Mouse (Mus musculus): ENCODE data around the gene Kcnh1.
A peak's percentile ranks its signal among the peaks of the same experiment; 100 is the strongest.

Gene Kcnh1

GRCm38 (mm10) chr1:192405136-192405535 is 214.6 kb downstream of the Kcnh1 start:
- DNase-seq (ENCODE audit: low spot score): no peak

DNA sequence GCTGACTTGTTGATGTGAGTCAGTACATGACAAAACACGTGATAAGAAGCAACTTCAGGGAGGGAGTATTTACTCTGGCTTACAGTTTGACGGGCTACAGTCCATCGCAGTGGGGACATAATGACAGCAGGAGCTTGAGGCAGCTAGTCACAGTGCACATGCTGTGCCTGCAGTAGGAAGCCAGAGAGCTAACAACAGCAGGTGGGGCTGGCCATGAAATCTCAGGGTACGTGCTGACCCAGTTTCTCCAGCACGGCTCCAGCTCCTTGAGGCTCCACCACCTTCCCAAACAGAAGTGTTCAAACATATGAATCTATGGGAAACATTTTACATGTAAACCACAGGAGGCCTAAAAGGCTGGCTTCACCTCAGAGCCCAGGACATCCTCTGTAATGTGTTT is 216.0 kb downstream of the Kcnh1 start:
- no peak for DNase-seq (ENCODE audit: low spot score)

GRCm38 (mm10) chr1:192415813-192416212 is 225.2 kb downstream of the Kcnh1 start:
- no peak for DNase-seq (ENCODE audit: low spot score)

DNA sequence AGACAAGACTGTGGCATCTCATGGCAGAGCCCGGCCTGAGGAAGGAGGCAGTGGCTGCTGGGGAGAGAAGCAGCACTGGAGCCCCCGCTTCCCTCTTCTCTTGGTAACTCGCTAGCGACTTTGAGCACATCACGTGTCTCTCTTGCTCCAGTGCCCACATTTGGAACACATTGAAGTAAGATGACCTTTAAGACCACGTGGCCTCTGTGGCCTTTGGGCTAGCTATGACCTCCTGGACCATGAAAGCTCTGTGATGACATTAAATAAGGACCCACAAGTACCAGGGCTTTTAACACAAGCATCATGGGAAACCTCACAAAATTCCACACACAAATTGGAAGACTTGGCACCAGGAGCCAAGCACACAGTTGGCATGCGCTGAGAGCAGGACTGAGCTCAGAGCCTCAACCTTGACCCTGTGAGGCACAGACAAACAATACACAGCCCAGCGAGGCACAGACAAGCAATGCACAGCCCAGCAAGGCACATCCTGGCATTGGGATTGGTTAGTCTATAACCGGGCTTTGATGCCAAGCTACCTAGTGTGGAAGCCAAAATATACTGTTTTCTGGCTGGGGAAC is 225.8 kb downstream of the Kcnh1 start:
- no peak for DNase-seq (ENCODE audit: low spot score)

DNA sequence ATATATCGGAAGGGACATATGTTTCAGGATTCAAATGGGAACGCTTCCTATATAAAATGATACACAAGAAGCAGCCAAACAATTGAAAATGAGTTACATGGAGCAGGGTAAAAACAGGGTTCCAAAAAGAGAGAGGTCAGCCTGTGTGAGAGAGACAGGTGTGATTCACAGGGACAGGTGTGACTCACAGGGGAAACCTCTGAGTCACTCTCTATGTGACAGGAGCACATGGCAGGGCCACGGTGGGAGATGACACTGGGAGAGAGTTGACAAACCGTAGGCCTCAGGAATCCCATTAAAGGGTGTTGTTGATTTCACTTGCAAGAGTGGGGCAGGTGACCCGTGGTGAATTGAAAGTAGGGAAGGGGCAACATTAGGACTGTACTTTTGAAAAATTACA is 228.6 kb downstream of the Kcnh1 start:
- no peak for DNase-seq (ENCODE audit: low spot score)

GRCm38 (mm10) chr1:192421377-192422166 is 231.0 kb downstream of the Kcnh1 start:
- no peak for DNase-seq (ENCODE audit: low spot score)

- DNase-seq (ENCODE audit: low spot score): no peak
Measured at GRCm38 (mm10) chr1:192431423-192431822, 240.8 kb downstream of the Kcnh1 start.

- DNase-seq (ENCODE audit: low spot score): no peak
Measured at GRCm38 (mm10) chr1:192435503-192435902, 244.9 kb downstream of the Kcnh1 start.

GRCm38 (mm10) chr1:192439151-192439837 is 248.7 kb downstream of the Kcnh1 start:
- no peak for DNase-seq (ENCODE audit: low spot score)

DNA sequence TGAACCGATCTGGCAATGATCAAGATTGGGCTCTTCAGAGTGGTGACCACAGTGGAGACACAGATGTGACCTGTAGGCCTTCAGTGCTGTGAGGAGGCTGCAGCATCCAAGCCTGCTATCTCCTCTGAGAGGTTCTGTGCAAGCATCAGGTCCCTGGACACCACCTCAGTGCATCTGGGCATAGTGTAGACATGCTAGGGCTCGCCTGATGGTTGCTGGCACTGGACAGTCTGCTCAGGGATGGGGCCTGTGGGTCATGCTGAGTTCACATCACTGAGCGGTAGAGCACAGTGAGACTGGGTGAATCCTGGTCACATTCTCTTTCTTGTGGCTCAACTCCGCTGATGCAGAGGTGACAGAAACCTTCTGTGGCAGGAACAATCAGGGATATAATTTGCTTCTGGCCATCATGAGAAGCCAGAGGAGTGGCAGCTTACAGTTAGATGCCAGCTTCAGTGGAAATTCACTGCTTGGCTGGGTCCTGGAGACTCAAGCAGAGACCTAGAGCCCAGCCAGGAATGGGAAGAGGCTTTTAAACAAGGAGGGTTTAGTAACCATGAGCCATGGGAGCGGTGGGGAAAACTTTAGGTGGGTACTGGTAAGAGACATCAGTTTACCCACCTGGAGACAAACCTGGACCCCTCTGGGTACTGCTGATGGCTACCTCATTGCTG is 252.3 kb downstream of the Kcnh1 start:
- DNase-seq (ENCODE audit: low spot score): no peak

DNA sequence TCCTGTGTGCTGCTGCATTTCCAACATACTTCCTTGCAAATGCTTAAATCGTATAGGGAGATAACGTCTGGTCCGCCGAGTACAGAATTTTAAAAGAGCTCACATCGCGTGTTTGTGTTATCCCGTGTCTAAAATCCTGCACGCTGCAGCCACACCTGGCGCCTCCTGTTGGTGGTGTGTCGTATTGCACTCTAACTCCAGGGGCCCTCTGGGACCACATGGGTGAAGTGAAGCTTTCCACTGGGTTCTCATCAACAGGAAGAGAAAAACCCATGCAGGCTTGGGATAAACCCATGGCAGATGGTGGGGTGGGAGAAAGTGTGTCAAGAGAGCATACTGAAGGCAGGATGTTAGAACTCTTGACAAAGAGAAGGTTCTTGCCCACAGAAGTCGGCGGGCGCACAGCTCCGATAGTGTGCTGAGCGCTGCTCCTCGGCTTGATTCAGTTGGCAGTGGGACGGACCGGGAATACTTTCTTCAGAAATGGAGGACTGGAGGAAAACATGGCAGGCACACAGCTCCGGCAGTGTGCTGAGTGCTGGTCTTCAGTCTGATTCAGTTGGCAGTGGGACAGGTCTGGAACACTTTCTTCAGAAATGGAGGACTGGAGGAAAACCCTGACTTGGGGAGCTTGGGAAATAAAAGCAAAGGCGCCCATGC is 253.6 kb downstream of the Kcnh1 start:
- DNase-seq (ENCODE audit: low spot score): no peak

GRCm38 (mm10) chr1:192444658-192445447 is 254.3 kb downstream of the Kcnh1 start:
- peak; percentile 41 for DNase-seq (ENCODE audit: low spot score)

DNA sequence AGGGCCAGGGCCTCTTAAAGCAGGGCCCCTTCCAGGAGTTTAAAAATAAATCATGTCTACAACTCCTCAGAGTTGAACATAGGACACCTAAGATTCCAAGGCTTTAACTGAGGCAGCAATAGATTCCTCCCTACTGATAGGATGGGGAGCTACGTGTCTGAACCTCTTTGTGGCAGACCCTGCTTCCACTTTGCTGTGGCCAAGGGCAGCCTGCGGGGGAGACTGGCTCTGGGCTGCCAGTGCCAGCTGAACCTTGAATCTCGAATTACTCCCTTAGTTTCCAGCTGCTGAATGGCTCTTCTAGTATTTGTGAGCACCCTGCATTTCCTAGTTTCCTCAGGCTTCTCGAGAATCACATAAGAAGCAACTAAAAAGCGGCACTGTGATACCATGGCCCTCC is 255.6 kb downstream of the Kcnh1 start:
- DNase-seq (ENCODE audit: low spot score): no peak

DNA sequence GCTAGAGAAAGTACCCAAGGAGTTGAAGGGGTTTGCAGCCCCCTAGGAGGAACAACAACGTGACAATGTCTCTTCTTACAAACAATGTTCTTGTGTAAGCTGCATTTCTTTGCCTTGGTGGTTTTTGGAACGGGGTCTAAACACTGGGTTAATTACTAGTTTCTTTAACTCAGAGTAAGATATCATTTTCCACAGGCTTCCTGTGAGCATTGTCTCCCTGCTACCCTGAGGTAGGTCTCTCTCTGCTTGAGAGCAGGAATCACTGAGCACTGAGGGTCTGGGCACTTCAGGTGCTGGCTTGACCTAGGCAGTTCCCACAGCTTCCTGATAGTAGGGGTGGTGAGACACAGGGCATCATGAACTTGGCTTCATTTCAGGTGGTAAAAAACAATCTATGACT is 257.1 kb downstream of the Kcnh1 start:
- DNase-seq (ENCODE audit: low spot score): no peak

DNA sequence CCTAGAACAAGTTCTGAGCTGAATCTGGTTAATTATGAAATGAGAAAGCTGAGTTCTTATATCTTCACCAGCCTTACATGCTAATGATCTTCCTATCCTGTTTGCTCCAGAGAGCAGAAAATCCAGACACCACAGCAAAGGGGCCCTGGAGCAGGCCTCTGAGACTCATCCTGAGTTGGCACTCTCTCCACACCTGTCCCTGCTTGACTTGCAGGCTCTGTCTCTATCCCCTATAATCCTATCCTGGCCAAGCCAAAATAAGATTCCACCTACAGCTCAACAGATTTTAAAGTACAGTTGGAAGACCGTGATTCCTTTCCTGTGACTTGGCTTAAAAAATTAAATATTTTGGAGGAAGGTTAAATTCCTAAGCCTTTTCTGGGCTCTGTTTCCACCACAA is 257.9 kb downstream of the Kcnh1 start:
- DNase-seq (ENCODE audit: low spot score): no peak

GRCm38 (mm10) chr1:192449572-192450351 is 259.2 kb downstream of the Kcnh1 start:
- DNase-seq (ENCODE audit: low spot score): no peak

GRCm38 (mm10) chr1:192450425-192450824 is 259.9 kb downstream of the Kcnh1 start:
- no peak for DNase-seq (ENCODE audit: low spot score)

GRCm38 (mm10) chr1:192451722-192452121 is 261.1 kb downstream of the Kcnh1 start:
- DNase-seq (ENCODE audit: low spot score): no peak

DNA sequence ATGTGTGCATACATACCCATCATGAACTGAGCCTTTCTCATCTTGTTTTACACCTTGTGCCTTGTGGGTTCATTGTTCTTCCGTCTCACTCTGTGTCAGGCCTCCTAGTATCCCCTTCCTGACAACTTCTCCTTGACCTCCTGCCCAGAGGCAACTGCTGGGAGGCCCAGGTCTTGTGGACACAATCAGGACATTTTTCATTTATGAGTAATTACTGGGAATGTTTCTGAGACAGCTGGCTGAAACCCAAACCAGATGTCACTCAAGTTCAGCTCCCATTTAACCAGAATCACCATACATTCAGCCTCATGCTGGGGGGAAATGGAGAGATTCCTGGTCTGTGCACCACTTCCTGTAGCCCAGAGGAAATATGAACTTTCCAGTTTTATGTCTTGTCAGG is 263.9 kb downstream of the Kcnh1 start:
- DNase-seq (ENCODE audit: low spot score): no peak

DNA sequence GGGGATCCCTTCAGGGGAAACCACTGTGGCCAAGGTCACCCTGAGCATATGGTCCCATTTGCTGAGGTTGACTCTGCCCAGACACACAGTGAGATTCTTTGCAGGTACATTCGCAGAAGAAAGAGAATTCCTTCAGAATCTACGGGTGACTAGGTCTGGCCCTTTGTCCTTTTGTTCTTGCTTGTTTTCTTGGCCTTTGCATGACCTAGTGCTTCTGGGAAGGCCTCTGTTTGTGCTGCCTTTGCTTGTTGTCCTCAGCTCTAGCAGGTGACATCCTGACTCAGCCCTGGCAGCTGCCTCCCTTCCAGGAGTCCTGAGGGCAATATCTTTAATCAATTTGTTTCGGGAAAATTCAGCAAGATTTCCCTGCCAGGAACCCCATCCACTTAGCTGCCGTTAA is 264.4 kb downstream of the Kcnh1 start:
- no peak for DNase-seq (ENCODE audit: low spot score)

DNA sequence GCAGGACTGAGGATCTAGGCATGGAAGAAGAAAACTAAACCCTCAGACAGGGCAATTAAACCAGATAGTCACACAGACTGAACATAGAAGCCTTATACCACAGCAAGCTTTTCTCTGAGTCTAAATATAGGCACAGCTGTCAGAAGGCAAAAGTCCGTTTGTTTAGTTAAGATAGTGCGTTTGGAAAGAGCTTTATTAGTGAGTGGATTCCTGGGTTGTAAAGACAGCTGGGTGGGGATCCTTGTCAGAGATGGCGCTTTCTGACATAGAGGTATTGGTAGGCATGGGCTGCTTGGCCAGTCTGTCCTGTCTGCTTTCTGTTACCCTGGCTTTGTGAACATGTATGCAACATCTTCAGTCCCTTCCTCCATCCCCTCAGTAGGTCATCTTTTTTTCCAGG is 266.5 kb downstream of the Kcnh1 start:
- DNase-seq (ENCODE audit: low spot score): no peak

All from urinary bladder, postnatal 10 days (tissue).